Mouse (Mus musculus): ENCODE measurements around the gene Acyp1.
A peak's percentile ranks its signal among the peaks of the same experiment; 100 is the strongest.

Acyp1 gene

DNA sequence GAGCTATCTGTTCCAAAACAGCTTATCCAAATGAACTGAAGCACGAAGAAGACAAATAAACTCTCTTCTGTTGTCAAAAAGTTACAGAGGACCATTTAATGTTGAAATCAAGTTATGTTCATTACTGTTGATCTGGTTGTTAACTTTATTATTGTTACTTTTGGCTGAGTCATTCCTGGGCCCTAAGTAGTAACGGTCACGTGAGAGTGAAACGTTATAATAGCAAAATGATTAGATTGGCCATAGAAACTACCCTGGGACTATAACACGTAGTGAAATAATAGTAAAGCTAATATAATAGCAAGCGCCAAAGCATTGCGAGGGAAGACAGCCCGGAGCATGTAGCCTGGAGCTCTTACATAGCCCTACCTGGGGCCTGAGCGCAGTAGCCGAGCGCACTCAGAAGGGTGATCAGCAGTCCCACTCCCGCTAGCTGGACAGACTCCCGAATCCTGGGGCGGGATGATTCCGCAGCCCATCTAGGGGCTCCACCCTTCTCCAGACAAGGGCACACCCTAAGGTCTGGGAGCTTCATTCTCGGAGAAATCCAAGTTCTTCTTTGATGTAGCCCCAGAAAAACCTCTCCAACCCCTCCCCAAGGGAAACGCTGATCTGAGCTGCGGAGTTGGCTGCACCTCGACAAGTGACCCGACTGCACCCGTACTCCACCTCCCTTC, at the start of gene Acyp1:
TSS of gene Acyp1 (minus strand) at position 630 of the 677 bp plus-strand sequence.
- peak; percentile 29 for DNase-seq (ENCODE audit: low read depth, low spot score)

DNA sequence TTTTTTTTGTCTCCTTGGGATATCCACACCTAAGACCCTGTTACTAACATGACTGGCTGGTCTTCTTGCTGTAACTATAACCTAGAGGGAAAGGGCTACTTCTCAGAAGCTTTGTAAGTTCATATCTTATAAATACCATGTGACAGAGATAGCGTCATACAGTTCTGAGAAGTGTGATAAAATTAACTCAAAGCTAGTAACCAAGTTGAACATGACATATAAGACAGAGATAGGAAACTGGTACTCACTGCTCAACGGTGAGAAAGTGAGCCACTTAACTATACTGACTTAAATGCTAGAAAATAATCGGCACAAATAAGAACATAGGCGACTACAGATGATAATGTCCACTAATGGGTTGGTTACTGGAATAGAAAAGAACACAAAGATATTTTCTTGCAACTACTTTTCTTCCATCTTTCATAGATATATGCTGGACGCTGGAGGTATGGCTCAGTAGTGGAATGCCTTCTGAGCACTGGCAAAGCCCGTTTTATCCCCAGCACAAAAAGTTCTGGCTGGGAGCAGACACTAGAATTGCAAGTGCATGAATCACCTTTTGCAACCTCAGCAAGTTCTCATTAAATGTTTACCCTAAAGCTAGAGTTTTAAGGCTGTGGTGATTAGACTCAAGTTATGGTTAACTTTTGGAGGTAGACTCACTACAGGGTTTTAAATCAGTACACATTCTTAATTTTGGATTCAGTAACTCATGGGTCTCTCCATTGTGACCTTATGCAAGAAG, 49.5 kb upstream of the Acyp1 start:
- no peak for DNase-seq (ENCODE audit: low read depth, low spot score)

DNA sequence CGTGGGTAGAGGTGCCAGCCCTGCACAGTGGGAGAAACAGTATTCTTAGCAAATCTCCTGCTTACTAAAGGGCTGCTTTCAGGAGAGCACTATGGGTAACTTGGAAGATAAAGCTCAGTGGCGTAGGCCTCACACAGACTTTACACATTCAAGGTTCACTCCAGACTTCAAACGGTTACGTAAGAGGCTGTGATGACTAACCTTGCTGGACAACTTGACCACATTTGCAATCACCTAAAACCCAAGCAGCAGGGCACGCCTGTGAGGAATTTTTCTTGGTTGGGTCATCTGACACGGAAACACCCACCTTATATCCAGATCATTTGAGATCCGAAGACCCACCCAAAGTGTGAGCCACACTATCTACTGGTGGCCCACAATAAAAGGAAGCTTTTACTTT, 41.9 kb upstream of the Acyp1 start:
- DNase-seq (ENCODE audit: low read depth, low spot score) = no peak

DNA sequence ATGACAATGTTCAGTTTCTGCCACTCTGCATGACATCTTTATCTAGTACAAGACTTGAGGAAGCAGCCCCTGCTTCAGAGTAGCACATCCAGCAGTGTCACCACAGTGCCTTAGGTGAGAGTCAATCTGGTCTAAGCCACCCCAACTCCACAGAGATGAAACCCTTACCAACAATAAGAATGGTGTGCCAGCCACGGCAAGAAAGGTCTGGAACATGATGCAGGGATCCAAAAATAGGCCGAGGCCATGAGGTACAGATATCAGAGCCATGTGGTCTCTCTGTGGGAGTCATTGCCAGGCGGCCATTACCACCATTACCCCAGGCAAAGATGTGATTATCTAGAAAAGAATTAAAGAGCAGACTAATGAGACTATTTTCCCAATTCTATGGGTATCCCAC, 20.4 kb upstream of the Acyp1 start:
- DNase-seq (ENCODE audit: low read depth, low spot score) = peak; percentile 74

DNA sequence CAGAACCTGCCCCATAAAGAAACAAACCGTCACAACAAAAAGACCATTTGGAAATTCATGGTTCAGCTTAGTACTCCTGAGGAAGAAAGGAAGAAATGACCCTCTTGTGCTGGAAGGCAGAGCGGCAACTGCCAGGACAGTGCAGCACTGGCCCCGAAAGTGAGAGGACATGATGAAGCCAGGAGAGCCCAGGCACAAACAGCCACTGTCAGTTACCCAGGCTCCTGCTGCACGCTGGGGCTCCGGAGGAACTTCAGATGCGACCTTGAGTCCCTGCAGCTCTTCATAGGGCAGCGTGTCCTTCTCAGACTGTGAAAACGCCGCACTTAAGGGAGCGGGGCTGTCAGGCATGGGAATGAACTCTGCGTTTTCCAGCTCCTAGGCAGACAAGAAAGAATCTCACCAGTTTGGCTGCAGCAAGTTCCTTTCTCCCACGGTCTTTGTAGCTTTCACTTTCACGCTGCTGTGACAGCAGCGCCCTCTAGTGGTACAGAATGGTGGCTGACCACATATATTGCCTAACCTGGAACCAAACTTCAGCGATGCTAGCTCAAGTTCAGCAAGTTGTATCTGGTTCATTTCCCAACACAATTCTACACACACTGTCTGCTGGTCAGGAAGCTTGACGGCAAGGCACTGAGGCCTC, 17.1 kb upstream of the Acyp1 start:
- peak; percentile 91 for DNase-seq (ENCODE audit: low read depth, low spot score)

DNA sequence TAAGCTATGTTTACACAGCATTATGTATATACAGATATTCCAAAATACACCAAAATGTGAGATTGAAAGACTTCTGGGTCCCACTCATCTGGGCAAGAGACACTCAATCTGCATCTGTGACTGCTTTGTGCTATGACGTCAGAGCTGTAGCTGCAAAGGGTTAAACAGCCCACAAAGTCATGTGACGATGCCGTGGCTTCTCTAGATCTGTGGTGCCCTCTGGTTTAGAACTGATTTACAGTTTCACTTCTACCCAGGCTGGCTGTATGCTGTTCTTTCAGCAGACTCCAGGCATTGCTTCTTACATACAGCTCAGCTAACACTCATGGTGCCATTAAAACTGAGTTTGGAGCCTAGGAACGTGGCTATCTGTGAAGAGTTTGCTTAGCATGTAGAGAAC, 16.5 kb upstream of the Acyp1 start:
- DNase-seq (ENCODE audit: low read depth, low spot score) = peak; percentile 27

DNA sequence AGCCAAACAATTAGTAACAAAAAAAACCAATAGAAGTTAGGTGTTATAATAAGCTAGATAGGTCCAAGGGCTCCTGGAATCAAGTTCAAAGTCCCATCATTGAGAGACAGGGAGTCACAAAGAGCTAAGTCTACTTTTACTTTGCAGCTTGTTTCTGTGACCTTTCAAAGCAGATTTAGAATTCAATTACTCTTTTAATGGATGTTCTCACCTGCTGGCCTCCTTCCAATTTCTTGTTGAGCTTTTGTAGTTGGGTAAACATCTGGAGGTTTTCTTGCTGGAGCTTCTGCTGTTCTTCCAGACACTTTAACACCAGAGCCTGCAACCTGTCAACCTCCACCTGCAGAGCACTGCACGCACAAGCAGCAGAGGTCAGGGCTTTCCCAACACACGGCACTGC, 15.0 kb upstream of the Acyp1 start:
- no peak for DNase-seq (ENCODE audit: low read depth, low spot score)

DNA sequence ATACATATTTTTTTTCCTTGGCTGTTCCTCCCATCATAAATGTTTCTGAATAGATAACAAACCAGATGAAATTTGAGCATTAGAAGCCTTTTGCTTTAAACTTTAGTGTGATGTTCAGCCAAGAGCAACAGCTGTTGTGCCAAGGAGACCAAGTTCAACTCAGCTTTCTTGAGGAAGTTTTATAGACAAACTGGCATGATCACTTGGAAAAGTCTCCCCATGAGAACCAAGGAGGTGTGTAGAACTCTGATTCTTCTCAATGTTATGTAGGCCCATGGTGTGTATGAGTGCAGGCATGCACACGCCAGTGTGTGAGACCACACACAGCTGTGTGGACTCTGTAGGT, 10.6 kb upstream of the Acyp1 start:
- DNase-seq (ENCODE audit: low read depth, low spot score) = no peak

DNA sequence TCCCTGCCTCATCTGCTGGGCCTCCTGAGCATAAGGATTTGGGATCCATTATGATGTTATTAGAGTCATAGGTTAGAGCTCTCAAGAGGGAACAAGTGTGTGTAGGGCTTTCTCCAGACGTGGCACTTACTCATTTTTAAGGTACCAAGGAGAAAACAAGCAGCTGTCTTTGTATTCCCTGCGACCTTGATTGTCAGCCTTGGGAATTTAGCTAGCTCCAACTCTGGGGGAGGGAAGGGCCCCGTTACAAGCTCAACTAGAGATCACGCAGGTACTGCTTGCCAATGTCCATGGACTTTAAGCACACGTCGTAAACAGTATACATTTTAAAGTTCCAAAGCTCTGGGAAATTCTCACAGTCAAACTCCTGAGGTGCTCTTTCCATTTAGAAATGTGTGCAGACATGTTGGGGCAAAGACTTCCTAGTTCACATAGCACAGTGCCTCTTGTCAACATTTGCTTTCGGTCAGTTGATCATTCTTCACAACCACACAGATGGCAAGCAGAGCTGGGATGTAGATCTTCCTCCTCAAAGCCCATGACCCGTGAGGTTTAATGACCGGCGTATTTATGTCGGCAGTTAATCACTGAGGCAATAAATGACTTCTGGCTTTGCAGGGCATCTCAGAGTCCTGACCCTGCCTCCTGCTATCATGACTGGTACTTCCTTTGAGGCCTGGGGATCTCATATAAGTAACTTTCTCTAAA, 10.0 kb upstream of the Acyp1 start:
- DNase-seq (ENCODE audit: low read depth, low spot score) = no peak

DNA sequence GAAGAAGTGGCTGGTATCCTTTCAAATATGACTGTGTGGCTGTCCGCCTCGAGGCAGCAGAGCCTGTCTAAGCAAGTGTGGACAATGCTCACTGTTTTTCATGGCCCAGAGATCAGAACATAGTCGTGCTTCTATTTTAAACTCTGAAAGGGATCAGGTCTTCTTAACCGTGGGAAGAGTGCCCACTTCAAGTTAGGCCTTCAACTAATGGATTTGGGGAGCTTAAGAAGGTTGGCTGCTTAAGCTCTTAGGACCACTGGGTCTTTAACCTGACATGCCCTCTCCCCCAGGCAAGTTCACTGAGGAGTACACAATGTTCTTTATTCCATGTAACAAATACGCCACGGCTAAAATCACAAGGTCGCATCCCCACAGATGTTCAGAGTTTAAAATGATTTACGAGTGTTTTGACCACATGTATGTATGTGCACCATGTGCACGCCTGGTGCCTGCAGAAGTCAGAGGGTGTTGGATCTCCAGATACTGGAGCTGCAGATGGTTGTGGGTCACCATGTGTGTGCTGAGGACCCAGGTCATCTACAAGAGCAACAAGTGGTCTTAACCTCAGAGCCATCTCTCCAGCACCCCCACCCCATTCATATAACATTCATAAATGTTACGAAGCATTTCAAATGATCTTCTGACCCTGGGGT, 9.2 kb upstream of the Acyp1 start:
- no peak for DNase-seq (ENCODE audit: low read depth, low spot score)

DNA sequence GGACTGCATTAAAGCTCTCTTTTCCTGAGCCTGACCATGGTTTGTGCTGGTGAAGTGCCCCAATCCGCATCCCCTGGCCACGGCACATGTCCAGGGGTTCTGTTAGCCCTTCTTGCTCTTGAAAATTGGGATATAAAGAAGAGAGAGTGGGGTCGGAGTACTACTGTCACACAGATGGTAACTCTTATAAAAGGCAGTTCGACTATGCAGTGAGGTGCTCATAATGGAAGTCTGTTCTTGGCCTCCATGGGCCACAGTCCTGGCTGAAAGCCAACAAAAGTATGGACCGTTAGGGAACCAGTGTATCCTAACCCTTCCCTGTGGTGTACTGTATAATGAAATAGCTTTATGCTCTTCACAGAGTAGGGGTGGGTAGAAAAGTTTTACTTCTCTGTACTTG, 8.7 kb upstream of the Acyp1 start:
- DNase-seq (ENCODE audit: low read depth, low spot score) = no peak

DNA sequence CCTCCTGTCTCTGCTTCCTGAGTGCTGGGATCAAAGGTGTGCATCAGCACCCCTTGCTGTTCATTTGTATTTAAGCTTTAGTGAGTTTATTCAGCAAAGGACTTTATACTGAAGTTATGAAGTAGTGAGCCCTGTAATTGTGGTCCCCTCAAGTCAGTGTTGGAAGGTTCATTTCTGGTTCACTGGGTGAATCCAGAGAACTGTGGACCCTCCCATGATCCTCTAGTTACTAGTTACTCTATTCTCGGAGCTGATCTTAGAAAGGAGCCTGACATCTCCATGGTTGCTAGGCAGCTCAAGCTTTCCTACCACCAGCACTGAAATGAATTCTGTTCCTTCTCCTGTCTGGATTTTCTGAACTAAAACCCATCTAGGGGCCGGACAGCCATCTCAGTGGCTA, 7.3 kb upstream of the Acyp1 start:
- DNase-seq (ENCODE audit: low read depth, low spot score) = no peak

DNA sequence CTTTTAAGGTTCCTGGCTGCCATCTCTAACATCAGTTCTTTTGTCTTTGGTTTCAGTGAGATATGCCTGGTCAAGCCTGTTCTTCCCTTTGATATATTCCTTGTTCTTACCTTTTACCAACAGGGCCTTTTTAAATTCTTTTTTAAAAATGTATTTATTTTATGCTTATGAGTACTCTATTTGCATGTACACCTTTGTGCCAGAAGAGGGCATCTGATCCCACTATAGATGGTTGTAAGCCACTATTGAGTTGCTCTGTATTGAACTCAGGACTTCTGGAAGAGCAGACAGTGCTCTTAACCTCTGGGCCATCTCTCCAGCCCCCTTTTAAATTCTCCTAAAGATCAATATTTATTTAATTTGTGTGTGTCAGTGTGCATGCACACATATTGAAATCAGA, 4.7 kb upstream of the Acyp1 start:
- no peak for DNase-seq (ENCODE audit: low read depth, low spot score)

DNA sequence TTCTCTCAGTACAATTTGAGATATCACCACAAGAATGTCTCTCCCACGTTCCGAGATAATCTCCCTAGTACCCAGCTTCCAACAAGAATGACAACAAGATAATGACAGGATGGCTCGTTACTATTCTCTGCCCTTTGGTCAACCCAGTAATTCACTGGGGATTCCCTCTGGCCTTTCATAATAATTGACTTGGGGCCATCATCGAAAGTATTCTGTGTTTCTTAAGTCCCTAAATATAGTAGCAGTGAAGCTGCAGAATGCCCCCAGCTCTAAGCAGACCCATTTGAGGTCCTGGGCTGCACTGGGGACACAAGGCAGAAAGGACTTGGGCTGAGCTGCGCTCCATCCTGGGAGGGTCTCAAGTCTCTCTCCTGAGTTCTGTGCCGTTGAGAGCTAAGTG, 4.0 kb upstream of the Acyp1 start:
- DNase-seq (ENCODE audit: low read depth, low spot score) = no peak

DNA sequence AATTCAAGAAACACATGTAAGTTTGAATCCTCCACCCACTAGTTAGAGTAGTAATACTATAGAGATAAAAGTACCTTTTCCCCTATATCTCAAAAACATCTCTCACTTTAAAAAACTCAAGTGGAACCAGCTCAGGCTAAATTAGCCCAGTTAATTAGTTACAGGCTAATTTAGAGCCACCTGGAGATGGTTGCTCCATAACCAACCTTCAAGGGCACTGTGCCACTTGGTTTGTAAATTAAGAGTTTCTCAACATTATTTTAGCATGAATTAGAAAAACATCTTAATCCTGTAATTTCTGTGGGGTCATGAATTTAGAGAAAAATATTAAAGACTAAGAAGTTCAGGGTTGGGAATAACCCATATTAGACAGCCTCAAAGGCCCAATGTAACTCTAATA, 3.3 kb upstream of the Acyp1 start:
- no peak for DNase-seq (ENCODE audit: low read depth, low spot score)

DNA sequence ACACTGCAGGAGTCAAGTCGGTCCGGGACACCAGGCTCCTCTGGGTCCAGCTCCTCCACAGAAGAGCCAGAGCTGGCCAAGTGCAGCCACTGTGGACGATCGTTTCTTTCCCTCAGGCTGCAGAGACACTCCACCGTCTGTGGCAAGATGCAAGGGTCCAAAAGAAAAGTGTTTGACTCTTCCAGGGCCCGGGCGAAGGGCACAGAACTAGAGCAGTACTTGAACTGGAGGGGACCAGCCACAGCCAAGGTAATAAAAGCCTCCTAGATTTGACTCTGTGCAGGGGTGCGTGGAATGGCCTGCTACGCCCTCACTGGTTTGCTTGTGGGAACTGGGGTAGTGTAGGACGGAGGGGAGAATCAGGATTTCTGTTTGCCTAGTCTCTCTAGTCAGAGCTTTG, 2.4 kb upstream of the Acyp1 start:
- DNase-seq (ENCODE audit: low read depth, low spot score) = no peak

DNA sequence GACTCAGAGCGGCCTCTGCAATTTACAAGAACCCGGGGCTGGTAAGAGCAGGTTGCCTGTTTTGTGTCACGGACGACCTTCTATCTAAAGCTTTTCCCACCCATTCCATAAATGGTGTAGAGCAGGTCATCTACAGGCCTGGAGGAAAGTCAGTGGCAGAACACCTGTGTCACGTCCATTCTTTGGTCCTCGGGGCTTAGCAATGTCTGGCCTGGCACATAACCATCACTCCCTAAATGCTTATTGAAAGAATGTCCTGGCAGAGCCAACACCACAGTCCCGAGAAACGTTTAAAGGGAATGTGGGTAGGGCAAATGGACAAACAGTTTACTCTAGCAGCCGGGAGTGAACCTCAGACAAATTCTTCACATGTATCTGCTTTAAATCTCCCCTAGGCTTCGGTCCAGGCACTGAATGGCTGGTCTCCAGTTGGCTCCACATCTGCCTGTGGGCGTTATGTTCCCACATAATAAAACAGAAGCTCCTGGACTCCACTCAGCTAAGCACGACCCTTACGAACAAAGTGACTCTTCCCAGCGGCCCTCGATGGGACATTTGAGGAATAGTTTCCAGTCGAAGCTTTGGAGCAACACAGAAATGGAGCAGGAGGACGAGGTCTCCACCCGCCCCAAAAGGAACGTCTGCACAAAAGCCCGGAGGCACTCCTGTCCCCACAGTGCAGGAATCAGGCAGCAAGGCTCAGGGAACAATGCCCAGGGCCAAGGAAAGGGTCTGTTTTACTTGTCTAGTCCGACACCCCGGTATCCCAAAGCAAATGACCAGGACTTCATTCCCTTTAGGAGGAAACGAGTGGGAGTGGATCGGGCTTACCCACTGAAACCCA, 1.1 kb upstream of the Acyp1 start:
- DNase-seq (ENCODE audit: low read depth, low spot score) = no peak

DNA sequence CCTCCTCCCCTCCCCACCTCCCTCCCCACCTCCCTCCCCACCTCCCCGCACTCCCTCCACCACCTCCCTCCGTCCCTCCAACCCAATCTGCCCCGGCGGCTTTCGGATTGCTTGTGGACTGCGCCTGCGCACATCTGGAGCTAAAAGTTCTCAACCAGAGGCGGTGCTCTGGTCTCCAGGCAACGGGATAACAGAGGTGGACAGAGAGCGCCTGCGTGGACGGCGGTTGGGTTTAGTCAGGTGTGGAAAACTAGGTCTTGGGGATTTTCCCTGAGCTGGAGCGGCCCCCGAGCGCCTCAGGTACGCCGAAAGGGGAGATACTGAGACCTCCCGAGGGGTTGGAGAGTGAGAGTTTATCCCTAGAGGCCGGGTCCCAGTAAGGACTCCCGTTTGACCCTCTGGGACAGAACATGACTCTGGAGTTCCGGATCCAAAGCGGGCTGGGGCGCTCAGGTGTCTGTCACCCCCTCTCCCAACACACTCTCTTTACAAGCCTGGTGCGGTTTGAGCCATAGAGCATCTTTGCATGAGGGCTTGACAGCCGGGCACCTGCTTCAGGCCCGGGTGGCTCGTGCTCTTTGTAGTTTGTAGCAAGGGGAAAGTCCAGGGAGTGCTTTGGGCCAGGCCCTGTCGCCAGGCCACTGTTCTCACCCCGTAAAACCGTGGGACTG, 383 bp upstream of the Acyp1 start, which contains the start of gene Zc2hc1c:
TSS of gene Zc2hc1c (plus strand) at position 106 of the 671 bp plus-strand sequence.
- DNase-seq (ENCODE audit: low read depth, low spot score) = peak; percentile 91

DNA sequence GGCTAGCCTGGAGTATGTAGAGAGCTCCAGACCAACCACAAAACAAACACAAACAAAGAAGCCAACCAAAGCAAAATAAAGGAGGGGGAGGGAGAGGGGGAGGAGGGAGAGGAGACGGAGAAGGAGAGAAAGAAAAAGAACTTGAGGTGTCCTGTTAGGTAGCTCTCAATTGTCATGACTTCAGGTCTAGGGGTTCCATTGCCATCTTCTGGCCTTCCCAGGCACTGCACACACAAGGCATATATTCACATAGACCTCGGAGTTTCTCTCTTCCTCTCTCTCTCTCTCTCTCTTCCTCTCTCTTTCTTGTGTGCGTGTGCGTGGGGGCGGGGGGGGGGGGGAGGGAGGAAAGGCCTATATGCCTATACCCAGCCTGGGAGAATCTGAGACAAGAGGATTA, 1.3 kb downstream of the Acyp1 start:
- DNase-seq (ENCODE audit: low read depth, low spot score) = no peak

DNA sequence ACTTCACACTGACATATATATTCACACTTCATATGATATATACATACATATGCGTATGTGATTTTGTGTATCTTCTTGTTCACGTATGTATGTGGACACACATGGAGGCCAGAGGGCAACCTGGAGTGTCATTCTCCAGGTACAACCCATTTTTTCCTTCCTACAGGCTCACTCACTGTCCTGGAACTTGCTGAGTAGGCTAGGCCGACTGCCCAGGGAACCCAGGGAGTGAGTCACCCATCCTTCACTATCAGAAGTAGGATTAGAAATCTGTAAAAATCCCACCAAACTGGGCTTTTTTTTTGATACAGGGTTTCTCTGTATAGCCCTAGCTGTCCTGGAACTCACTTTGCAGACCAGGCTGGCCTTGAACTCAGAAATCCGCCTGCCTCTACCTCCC, 3.2 kb downstream of the Acyp1 start:
- no peak for DNase-seq (ENCODE audit: low read depth, low spot score)

Measured in brain, adult 2 months (tissue).